Mouse (Mus musculus) kidney, adult 9 months (tissue): Measurements from ENCODE around the gene Pold4.
A peak's percentile ranks its signal among the peaks of the same experiment; 100 is the strongest.

ENCODE experiments used
- DNase-seq: peaks from one replicate; pipeline ENCODE4 v3.0.0; 2022

The Pold4 gene

GRCm38 (mm10) chr19:4231253-4232185 lies at the start of gene Pold4:
Gene Pold4 (plus strand): TSS chr19:4231899.
- peak; percentile 99 for DNase-seq

- no peak for DNase-seq
Observed at GRCm38 (mm10) chr19:4183689-4184088, 48.0 kb upstream of the Pold4 start.

- no peak for DNase-seq
Observed at GRCm38 (mm10) chr19:4184976-4185975, 46.4 kb upstream of the Pold4 start.

- DNase-seq, result no peak
Observed at GRCm38 (mm10) chr19:4187303-4187702, 44.4 kb upstream of the Pold4 start.

- DNase-seq, result no peak
Observed at GRCm38 (mm10) chr19:4189051-4189620, 42.6 kb upstream of the Pold4 start.

GRCm38 (mm10) chr19:4190831-4191334 lies 40.8 kb upstream of the Pold4 start, which contains the start of gene Tbc1d10c:
Gene Tbc1d10c (minus strand): TSS chr19:4191284.
- DNase-seq, result peak; percentile 49

GRCm38 (mm10) chr19:4191528-4192250 lies 40.0 kb upstream of the Pold4 start, which contains the start of gene Ppp1ca:
Gene Ppp1ca (plus strand): TSS chr19:4192065.
- peak; percentile 93 for DNase-seq

GRCm38 (mm10) chr19:4192251-4192985 lies 39.3 kb upstream of the Pold4 start:
- no peak for DNase-seq

- no peak for DNase-seq
Observed at GRCm38 (mm10) chr19:4193129-4193528, 38.6 kb upstream of the Pold4 start.

- DNase-seq, result no peak
Observed at GRCm38 (mm10) chr19:4194021-4194724, 37.5 kb upstream of the Pold4 start.

- DNase-seq, result no peak
Observed at GRCm38 (mm10) chr19:4194776-4195650, 36.7 kb upstream of the Pold4 start.

- DNase-seq, result no peak
Observed at GRCm38 (mm10) chr19:4196048-4196447, 35.7 kb upstream of the Pold4 start.

- DNase-seq, result no peak
Observed at GRCm38 (mm10) chr19:4196548-4196947, 35.2 kb upstream of the Pold4 start.

- no peak for DNase-seq
Observed at GRCm38 (mm10) chr19:4197180-4197579, 34.5 kb upstream of the Pold4 start.

GRCm38 (mm10) chr19:4201291-4201909 lies 30.3 kb upstream of the Pold4 start, which contains the start of gene Rad9a:
Gene Rad9a (minus strand): TSS chr19:4201662.
- DNase-seq, result peak; percentile 98

- DNase-seq, result no peak
Observed at GRCm38 (mm10) chr19:4202149-4202548, 29.6 kb upstream of the Pold4 start.

- DNase-seq, result no peak
Observed at GRCm38 (mm10) chr19:4203148-4203547, 28.6 kb upstream of the Pold4 start.

- no peak for DNase-seq
Observed at GRCm38 (mm10) chr19:4203604-4204326, 27.9 kb upstream of the Pold4 start.
